Mouse (Mus musculus): ENCODE data around the gene Olfr175-ps1.

- TF ChIP-seq CTCF (IDR thresholded peaks at IDR 0.05): no peak
- TF ChIP-seq POLR2A (IDR thresholded peaks at IDR 0.05; ENCODE audit: insufficient read depth, low read depth, low read length): no peak
These were observed at the start of gene Olfr175-ps1 for GRCm38 (mm10) chr16:58826732-58827319.
